Mouse (Mus musculus) embryonic fibroblast, embryonic 13.5 days (primary cell): ENCODE data around the gene Scn5a. TPM values are rescaled to one million over a fixed set of nuclear protein-coding genes. Genes with fewer than 3 reads are reported as not detected.

Experiments
- H3K27ac ChIP-seq: 2 replicates; pipeline ENCODE4 v1.5.1; 2012; ENCODE audit warnings: low read length, control low read depth, inconsistent platforms; ENCODE audit not compliant: insufficient read depth
- H3K4me1 ChIP-seq: 2 replicates; pipeline ENCODE4 v1.6.1; 2011; ENCODE audit warnings: low read length; ENCODE audit not compliant: control insufficient read depth, insufficient read depth
- H3K4me3 ChIP-seq: 2 replicates; pipeline ENCODE4 v1.5.1; 2011; ENCODE audit warnings: mild to moderate bottlenecking, control low read depth, low read length; ENCODE audit not compliant: insufficient read depth
- CTCF ChIP-seq: IDR thresholded peaks from 2 replicates; pipeline ENCODE4 v1.5.1; 2011; ENCODE audit warnings: mild to moderate bottlenecking, control low read depth, low read length, moderate library complexity, borderline replicate concordance; ENCODE audit not compliant: insufficient read depth
- POLR2A ChIP-seq: IDR thresholded peaks from 2 replicates; pipeline ENCODE4 v1.6.1; 2011; ENCODE audit warnings: low read depth, mild to moderate bottlenecking, control low read depth, low read length, moderate library complexity
- polyA plus RNA-seq: library from polyadenylated mRNA; stranded (reverse); fragments of >200 nt; gene quantifications from 2 replicates; pipeline ENCODE4 v1.2.4, GENCODE M21; 2011; ENCODE audit warnings: low read depth; ENCODE audit not compliant: missing spikeins, insufficient read length

Scn5a gene
- polyA plus RNA-seq: not detected in 2 replicates

DNA sequence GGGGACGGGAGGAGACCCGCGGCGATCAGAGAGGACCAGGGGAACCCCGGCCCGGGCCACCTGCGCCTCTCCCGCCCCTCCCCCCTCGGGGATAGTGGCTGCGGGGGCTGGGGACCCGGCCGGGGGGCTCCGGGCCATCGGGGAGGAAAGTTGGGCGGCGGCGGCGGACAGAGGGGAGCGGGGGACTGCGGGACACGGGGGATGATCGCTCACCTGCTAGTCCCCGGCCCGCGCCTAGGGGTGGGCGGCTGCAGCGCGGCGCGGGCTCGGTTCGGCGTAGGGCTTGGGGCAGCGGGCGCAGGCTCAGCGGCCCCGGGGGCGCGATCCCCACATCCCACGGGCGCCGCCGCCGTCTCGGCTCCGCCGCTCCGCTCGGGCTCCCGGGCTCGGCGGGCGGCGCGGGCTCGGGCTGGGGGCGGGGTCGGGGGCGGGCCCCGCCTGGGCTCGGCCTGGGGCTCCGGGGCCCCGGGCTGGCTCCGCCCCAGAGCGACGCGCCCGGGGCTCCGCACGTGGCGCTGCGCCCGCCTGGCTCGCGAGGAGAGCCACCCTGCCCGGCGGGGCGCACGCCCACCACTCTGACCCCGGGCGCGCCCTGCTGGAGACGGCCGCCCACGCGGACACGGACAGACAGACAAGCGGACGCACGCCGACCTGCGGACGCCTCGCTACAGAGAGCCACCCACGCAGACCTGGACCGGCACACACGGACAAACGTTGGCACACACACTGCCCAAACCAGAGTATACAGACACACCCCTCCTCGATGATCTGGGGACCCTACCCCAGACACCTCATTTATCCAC, at the start of gene Scn5a:
Gene Scn5a (minus strand): TSS at position 381 of the 803 bp plus-strand sequence.
- H3K4me1 ChIP-seq: 0 out of 2 replicates have a peak, but pooled peaks cover 2% of the 10 kb centered on the region
- H3K27ac ChIP-seq: no peak within 1 kb of the TSS
- TF ChIP-seq POLR2A (no peak), CTCF (no peak)
- peak within 1 kb of the TSS; percentile 11; the same call in 1 of the 2 replicates for H3K4me3 ChIP-seq

DNA sequence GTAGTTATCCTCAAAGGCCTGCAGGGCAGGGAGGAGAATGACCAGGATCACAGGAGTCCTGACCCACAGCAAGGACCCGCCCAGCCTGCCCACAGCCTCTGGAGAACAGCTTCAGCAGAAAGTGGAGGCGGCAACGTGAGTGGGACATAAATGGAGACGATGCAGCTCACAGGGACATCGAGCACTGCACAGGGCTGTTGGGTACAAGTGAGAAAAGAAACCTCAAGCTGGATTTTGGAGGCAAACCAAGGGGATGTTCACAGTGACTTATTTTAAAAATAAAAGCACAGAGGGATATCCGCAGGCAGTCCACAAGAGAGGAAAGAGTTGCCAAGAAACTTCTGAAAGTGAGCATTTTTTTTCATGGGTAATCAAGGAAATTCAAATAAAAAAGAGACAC, 48.4 kb upstream of the Scn5a start:
- Histone ChIP-seq H3K27ac (no peak overlapping the region), H3K4me1 (no peaks in the 10 kb centered on the region), H3K4me3 (no peak overlapping the region)
- TF ChIP-seq POLR2A (no peak), CTCF (no peak)

DNA sequence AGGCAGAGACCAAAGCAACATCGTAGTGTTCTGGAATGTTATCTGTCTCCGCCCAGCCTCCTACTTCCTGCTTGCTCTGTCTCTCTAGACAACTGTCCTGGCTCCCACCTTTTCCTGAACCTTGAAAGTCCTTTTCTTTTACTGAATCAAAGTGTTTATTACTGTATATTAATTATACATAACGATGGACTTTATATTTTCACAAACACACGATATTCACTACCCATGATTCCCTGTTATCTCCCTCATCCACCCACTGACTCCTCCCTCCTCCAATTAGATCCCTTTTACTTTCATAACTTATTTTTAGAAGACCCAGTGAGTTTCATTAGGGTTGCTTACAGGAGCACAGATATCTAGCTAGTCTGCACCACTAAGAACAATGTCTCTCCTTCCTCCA, 45.3 kb upstream of the Scn5a start:
- Histone ChIP-seq H3K27ac (no peak overlapping the region), H3K4me3 (no peak overlapping the region), H3K4me1 (no peaks in the 10 kb centered on the region)
- TF ChIP-seq CTCF (no peak), POLR2A (no peak)

DNA sequence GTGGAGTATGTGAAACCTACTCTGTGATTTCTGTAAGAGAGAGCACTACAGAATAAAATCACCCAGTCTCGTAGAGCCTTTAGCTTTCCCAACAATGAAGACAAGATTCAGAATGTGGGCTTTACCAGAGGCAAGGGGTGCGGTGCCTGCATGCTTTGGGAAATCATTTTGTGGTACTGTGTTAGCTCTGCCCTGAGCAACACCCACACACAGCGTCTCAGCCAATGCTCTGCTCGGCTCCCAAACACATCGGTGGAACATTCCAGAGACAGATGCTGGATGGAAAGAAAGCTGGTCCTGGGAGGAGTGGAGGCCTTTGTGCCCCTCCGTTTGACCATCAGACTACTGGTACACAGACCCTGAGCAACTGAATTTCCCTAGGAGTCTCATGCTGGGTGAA, 36.0 kb upstream of the Scn5a start:
- no peak overlapping the region for H3K4me3 ChIP-seq
- H3K27ac ChIP-seq: no peak overlapping the region
- H3K4me1 ChIP-seq: no peaks in the 10 kb centered on the region
- no peak for TF ChIP-seq CTCF
- no peak for TF ChIP-seq POLR2A

DNA sequence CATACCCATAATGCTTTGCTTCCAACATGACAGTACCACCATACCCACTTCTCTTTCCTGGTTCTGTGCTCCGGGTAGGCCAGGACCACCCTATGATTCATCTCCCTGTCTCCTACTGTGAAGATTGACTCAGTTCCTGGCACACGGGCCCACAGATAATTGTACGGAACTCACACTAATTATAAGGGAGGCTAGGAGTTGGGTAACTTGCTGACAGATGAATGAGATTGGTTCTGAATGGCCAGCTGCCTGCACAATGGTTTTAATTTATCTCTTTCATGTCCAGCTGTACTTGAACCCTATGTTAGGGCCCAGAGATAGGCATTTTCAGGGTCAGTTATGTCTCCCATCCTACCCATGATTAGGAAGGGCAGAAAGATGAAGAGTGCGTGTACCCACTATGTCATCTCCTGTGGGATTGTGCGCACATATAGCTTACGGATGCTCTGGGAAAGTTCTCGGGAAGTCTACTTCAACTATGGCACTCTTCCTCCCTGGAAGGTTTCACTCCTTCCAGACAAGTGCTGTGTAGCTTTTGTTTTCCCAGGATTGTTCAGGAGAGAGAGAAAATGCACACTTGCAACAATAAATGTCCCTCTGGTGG, 31.8 kb upstream of the Scn5a start:
- Histone ChIP-seq H3K27ac (no peak overlapping the region), H3K4me1 (no peaks in the 10 kb centered on the region), H3K4me3 (no peak overlapping the region)
- no peak for TF ChIP-seq POLR2A
- TF ChIP-seq CTCF: no peak

DNA sequence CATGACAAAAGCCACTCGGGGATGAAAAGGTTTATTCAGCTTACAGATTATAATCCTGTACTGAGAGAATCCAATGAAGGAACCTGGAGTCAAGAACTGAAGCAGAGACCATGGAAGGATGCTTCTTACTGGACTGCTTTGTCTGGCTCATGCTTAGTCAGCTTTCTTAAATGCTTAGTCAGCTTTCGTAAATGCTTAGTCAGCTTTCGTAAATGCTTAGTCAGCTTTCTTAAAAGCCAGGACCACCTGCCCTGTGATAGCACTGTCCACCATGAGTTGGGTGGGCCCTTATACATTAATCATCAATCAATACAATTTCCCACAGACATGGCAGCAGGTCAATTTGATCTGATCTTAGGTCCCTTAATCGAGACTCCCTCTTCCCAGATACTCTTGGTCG, 28.1 kb upstream of the Scn5a start:
- no peak overlapping the region for H3K4me3 ChIP-seq
- TF ChIP-seq POLR2A: no peak
- no peak for TF ChIP-seq CTCF
- H3K27ac ChIP-seq: no peak overlapping the region
- no peaks in the 10 kb centered on the region for H3K4me1 ChIP-seq

DNA sequence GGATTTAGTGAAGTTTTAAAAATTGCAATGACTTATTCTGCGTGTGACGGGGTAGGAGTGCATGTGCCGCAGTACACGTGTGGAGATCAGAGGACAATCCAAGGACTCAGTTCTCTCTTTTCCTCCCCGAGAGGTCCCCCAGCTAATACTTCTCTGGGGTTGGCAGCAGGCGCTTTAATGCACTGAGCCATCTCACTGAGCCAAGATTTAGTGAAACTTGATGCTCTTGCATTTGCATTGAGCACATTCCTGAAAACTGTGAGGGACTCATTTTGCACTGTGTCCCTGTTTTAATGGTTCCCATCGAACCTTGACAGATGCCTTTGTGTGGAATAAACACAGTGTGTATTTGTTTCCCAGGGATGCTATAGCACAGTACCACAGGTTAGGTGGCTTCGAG, 25.8 kb upstream of the Scn5a start:
- TF ChIP-seq CTCF (no peak), POLR2A (no peak)
- H3K4me3 ChIP-seq: no peak overlapping the region

DNA sequence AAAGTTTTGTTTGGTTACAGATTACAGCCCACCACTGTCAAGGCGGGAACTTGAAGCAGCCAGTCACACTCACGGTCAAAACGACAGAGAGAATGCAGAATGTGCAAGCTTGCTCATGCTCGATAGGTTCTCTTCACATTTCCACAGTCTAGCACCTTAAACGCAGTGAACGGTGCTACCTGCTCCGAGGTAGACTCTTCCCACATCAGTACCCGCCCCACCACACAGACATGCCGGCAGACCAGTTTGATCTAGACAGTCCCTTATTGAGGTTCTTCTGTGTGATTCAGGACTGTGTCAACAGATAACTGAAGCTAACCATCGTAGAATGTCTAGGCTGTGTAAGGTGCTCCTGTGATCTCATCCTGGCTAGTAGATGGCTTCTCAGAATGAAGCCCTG, 19.7 kb upstream of the Scn5a start:
- H3K27ac ChIP-seq: no peak overlapping the region
- no peak overlapping the region for H3K4me3 ChIP-seq
- H3K4me1 ChIP-seq: no peaks in the 10 kb centered on the region
- no peak for TF ChIP-seq CTCF
- TF ChIP-seq POLR2A: no peak

More for the DNA sequence above, 25.8 kb upstream of the Scn5a start:
- no peak overlapping the region for H3K27ac ChIP-seq
- H3K4me1 ChIP-seq: no peaks in the 10 kb centered on the region

DNA sequence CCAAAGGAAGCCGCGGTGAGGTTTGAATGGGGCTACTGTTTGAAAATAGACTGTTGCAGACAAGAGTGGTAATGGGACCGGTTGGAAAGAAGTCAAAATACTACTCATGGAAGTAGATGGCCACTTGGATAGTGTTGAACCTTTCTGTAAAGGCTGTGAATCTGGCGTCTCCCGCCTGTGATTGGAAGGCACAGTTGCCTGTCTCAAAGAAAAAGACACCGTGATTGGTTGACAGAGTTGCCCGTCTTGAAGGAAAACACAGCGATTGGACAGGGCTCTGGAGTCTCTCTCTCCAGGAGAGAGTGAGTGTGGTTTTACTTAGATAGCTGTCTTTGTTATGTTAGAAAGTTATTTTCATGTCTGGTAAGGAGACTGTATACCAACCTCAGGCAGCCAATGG, 18.5 kb upstream of the Scn5a start:
- no peak for TF ChIP-seq POLR2A
- no peaks in the 10 kb centered on the region for H3K4me1 ChIP-seq
- no peak overlapping the region for H3K4me3 ChIP-seq
- H3K27ac ChIP-seq: no peak overlapping the region

DNA sequence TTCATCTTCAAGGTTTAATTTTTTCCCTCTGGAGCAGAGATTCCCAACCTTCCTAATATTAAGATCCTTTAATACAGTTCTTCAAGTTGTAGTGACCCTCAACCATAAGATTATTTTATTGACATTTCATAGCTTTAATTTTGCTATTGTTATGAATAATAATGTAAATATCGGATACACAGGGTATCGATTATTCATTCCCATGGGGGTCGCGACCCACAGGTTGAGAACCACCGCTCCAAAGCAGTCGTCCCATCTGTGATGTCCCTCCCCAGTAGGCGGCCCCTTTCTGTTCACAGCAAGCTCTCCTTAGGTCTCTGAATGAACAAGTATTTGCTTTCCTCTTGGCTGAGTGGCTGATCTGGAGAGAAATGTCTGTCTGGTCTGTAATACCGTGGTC, 10.8 kb upstream of the Scn5a start:
- Histone ChIP-seq H3K4me3 (no peak overlapping the region), H3K27ac (no peak overlapping the region), H3K4me1 (no peaks in the 10 kb centered on the region)
- TF ChIP-seq POLR2A (no peak), CTCF (no peak)
